Mouse (Mus musculus): Measurements from ENCODE around the gene Stx6.

Stx6 gene

DNA sequence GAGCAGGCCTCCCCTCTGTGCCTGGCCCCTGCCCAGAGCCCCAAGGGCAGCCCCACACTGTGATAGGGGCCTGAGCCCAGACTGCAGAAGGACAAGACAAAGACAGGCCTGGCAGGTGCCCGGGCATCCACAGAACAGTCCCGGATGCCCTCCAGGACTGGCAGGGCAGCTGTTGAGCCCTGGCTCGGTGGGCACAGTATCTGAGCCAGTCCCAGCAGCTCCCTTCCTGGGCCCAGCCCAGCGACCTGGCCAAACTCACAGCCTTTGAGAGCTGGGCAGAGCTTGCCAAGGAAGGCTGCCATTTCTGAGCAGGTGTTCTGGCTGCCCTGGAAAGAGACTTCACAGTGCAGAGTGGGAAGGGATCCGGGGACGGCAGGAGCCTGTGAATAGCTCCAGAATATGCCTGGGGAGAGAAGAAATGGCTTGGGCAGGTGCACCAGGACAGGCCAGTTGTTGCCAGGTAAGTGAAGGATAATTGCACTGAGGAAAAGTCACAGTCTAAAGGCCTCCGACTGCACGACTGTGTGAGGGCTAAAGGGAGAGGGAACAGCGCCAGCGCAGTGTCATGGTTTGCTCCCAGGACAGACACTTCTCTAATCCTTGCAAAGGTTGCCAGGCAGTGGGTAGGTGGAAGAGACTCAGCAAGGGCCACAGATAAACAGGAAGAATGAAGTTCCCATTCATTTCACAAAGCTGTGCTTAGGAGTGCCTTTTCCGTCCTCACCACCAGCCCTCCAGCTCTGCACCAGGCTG is 51.7 kb downstream of the Stx6 start:
- peak in 1 of 2 experiments; percentile 37 for DNase-seq

DNA sequence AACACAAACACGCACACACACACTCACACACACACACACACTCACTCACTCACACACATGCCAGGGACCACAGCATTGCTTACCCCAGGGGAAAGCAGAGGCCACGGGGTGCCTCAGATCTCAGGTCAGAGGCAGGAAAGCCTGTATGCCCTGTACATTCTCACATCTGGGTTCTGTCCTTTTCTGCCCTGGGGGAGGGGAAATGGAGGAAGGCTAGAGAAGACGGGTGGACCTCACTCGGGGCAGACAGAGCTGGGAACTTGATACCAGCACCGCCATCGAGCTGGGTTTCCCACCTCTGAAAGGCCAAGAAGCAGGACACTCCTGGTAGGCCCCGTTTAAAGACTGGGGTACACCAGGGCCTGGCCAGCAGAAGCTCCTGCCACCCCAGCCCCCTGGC is 52.5 kb downstream of the Stx6 start:
- peak in 1 of 2 experiments; percentile 2 for DNase-seq

DNA sequence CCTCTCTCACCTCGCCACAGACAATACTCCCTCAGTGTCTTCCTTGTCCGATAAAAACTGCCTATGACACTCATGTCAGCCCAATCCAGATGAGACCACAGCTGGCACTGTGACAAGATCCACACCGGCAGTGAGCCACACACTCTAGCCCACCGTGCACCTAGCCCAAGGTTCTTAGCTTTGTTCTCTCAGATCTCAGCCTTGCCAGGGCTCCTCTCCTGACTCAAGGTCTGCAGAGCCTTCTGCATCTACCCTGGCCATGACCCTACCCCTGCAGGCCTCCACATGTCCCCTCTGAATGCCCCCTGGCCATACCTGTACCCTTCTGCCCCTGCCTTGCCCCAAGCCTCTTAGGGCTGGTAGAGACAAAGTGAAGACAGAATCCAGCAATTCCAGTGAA is 53.6 kb downstream of the Stx6 start:
- peak in 1 of 2 experiments; percentile 1 for DNase-seq

DNA sequence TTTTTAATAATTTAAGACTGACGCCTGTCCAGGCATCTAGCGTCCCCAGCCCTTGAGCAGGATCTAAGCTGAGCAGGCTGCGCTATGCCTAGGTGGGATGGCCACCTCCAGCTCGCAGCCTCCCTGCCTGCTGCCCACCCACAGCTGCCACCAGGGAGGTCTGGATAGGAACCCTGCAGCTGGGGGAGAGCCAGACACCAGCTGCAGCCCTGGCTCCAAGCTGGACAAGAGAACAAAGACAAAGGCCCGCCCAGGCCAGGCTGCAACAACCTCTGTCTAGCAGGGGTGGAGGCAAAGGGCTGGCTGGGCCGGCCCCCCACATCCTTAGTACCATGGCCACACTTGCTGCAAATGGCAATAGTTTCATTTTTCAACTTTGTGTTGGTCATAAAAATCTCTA is 54.0 kb downstream of the Stx6 start:
- DNase-seq, result peak in 1 of 2 experiments; percentile 17

DNA sequence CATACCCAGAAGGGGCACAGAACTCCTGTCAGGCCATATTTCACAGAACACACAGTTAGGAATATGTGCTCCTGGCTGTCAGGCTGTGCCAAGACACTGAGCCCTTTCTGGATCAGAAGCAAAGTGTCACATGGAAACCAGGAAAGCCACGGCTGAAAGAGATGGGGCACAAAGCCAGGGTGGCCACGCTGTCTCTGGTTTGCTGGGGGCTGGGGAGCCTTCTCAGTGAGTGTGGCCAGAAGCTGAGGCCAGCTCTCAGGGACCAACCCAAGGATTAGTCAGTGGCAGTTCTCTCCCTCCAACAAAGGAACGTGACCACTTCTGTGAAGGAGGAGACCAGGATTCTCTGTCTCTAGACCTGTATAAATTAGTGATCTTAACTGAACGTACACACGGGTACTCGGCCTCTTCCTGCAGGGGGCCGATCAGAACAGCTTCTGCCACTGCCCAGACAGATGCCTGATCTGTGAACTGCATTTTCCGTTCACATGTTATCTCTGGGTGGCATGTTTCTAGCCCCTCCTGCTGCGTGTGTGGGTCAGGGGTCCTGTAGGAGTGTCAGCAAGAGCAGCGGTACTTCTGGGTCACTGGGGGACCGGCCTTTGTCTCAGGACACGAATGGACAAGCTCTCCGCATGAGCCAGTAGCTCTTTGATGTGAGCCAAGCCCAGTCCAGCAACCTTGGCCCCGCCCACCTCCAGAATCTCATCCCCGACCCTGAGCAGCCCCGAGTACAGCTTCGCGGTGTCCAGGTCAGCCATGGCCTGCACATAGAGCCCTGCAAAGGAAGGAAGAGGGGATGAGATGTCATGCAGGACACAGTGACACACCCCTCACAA is 54.6 kb downstream of the Stx6 start:
- DNase-seq, result peak in 1 of 2 experiments; percentile 10

DNA sequence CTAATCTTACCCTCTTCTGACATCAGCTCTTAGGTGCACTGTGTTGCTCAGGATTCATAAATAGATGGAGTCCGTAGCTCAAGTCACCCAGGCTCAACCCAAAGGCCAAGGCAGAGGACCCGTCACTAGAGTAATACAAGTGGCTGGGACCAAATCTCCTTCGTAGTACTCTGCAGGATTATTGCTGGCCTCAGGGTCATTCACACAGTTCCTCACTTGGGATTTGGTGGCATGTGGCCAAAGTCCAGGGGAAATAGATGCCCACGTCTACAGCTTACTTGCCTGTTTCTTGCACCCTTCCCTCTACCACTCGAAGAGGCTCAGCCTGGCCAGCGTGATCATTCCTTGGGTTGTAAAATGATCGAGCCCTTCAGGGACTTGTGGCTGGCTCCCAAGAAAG is 55.4 kb downstream of the Stx6 start:
- peak; percentile 18 to 41 for DNase-seq

DNA sequence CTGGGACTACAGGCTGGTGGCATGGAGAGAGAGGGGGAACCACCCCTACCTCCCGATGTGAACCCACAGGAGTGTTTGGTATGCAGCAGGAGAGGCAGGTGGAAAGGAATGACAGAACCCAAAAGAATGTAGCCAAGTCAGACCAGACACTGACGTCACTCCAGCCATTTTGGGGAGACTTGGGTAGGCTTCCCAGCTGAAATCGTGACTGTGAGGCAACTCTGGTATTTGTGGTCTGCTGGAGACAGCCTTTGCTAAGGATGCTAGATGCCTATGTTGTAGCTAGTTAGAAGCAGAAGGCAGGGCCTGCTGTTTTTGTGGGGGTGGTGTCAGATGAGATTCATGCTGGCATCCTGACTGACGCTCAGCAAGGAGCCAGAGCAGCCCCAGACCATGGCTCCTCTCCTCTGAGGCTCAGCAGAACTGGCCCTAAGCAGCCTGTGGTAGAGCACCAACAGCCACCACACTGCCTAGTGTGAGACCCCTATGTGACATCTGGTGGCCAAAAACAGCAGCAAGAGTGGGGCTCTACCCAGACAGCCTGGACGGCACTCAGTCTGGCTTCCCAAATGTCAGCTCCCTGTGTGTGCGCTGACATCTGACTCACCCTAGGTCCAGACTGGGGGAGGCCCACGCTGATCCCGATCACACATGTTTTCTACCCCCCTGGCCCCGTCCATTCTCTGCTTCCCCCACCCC is 56.7 kb downstream of the Stx6 start:
- peak in 1 of 2 experiments; percentile 18 for DNase-seq

DNA sequence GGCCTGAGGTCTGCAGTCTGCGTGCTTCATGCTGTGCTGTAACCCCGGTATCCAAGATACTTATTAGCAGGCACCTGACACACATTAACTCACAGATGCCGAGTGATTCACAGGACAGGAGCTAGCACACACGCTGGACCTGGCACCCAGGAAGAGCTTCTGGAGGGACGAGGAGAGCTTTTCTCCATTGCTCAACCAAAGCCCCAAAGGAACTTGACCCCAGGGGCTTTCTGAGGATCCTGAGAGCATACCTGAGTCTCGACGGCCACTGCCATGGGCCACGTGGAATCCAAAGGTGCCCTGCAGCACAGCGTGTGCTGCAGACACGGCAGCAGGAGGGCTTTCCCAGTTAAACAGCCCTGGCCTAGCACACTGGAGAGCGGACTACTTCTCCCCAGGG is 57.8 kb downstream of the Stx6 start:
- DNase-seq, result peak; percentile 77 to 81

DNA sequence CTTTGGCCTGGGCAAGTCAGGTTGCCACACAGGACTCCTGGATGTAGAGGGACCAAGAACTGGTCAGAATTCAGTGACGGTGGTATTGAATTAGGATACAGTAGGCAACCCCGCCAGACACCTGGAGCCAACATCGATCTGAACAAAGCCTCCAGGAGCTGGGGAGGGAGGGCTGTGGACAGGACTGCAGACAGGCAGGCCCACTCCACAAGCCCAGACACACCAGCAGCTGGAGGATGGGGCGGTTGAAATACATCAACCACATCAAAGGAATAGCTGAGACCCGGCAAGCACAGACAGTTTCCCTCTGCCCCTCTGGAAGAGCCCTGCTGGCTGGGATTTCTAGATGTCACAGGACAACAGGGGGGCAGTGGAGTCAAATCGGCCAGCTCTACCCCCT is 58.3 kb downstream of the Stx6 start:
- no peak for DNase-seq

DNA sequence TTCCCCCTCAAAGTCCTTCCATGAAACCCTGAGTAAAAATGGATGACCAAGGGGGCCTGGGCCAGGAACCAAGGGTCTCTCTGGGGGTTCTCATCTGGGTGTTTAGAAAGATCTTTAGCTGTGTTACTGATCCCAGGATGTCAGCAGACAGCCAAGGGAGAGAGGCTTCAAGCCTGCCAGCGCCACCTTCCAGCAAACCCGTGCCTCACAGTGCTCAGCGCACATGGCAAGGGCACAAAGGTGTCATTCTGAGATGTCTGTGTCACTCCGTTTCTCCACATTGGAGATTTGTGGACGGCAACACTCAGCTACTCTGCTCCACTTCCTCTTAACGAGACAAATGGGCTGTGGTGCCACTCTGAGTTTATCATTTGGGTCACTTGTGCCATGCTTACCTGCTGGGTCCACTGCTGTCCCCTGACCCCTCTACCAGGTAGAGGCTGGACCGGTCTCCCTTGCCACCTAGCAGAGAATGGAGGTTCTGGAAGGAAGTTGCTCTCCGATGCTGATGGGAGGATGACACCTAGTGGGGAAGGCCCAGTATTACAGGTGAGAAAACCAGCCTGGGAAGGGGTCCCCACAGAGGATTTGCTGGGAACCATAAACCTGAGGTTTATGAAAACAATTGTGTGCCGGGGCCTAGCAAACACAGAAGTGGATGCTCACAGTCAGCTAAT is 59.5 kb downstream of the Stx6 start:
- peak in 1 of 2 experiments; percentile 50 for DNase-seq

DNA sequence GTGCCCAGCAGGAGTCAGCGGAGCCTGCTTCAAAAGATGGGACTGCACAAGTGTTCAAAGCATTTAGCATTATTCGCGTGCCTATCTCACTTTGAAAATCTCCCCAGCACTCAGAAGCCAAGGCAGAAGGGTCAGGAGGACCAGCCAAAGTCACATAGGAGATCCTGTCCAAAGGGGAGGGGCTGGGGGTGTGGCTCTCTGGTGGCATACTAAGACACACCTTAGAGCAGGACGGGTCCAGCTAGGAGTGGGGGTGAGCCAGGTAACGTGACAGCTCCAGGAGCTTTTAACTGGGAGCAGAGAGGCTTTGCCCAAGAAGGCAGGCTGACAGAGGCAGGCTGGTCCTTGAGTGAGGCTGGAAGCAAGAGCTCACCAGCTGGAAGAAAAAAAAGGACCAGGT is 60.4 kb downstream of the Stx6 start:
- peak; percentile 57 to 61 for DNase-seq

DNA sequence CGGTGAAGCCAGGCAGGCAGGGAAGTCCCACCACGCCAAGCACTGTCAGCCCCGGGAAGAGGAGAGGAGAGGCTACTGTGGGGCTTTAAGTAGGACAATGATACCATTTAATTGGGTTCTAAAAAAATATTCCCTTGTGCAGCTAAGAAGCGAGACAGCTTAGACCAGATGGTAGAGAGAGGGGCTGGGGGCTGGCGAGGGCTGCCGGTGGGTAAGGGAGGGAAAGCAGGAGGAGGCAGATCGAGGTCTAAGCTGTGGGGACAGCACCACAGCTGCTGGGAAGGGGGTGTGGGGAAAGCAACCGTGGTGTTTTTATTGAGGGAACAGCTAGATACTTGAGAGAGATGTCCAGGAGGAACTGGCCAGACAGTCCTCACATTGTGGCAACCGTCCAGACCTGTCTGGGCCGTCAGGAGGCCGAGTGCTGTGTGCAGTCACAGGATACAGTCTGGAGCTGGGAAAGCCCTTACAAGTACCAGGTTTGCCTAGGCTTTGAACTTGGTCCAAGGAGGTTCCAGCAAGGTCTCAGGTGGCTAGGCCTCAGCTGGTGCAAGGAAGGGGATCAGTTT is 63.7 kb downstream of the Stx6 start:
- DNase-seq, result no peak

DNA sequence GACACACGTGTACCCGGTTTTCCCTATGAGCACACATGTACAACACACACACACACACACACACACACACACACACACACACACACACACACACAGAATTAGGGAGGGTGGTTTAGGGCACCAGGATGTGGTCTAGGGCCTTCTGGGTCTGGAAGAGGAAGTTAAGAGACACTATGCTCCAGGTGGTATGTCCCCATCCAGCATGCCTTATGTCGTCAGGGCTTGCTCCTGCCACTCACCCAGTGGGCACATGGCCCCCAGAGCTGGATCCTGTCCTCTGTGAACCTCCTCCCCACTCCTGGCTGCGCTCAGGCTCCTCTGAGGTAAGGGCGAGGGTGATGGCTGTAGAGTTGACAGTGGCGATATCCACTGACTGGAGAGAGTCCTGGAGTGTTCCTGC is 64.5 kb downstream of the Stx6 start:
- DNase-seq, result no peak

DNA sequence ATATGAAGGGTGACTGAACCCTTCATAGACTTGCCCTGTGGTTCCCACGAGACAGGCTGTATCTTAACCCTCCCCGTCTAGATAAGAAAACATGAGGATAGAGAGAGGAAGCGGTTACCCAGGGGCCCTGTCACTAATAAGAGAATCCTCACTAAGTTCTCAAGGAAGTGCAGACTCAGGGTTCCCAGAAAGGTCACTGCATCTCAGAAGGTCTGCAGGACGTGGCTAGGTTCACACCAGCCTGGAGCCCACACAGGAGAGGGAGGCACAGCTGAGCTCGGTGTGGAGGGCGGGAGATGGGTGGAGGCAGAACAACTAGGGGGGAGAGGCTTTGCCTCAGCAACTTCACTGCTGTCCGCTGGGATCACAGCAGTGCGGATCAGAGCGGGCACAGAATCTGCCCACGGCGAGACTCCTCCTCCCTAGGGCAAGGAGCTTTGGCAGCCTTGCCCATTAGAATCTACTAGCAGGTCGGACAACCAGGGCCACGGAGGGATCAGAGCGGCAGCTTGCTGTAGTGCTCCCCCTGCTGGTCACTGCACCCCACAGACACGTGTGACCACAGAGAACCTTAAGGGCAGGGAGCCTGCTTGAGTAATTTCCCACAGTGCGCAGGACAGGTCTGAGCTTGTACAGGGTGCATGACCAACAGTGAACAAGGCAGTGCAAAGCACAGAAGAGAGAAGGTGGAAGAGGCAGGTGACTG is 65.5 kb downstream of the Stx6 start:
- DNase-seq, result peak; percentile 88 to 91

DNA sequence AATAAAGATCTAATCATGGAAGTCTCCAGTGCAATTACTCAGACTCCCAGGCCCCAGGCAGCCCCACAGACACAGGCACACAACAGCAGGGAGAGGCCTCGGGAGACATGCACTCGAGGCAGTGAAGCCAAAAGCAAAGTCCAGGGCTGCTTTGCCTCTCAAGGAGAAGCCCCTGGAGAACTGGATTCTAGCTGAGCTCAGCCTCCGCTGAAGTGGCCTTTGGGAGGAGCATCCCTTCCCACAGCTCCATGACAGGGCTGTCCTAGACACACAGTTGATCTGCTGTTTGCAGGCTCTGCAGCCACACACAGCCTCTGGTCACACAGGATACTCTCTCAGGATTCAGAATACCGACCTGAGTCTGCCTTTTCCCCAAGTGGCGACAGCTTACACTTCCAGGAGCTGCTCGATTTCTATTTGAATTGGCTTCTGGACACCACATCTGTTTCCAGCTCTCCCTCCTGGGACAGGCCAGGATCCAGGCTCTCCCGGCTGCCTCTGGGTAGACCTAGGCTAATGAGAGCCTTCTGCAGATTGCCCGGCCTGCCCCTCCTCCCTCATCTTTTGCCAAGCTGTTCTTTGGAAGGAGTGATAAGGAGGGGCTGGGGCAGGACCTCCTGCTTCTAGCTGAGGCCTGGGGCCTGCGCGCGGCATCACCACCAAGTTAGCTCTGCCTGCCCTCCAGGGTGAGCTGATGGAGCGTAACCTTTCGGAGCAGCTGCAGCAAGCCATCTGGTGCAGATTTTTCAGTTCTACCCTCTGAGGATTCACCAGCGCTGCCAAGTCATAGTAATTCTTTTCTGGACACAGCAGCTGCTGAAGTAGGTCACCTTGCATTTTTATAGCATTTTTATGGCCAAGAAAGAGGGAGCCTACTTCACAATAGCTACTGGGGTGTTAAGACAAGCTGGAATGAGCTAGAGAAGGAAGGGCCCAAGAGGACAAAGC is 71.2 kb downstream of the Stx6 start:
- no peak for DNase-seq

DNA sequence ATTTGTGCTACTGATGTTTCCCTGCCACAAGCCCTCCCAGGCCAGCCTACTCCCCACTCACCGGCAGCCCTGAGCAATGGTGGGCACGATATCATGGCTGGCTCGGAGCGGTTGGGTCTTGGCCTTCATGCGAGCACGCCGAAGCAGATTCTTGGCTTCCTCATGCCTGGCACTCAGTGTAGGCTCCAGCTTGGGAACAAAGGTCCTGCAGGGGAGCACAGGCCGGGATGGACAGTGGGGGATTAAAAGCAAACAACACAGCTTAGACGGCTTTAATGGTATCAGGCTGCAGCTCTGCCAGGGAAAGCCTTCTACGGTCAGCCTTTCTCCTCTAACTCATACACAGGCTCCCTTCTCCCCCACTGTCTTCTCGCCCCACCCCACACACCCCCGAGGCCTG is 73.9 kb downstream of the Stx6 start:
- peak; percentile 62 to 64 for DNase-seq

DNA sequence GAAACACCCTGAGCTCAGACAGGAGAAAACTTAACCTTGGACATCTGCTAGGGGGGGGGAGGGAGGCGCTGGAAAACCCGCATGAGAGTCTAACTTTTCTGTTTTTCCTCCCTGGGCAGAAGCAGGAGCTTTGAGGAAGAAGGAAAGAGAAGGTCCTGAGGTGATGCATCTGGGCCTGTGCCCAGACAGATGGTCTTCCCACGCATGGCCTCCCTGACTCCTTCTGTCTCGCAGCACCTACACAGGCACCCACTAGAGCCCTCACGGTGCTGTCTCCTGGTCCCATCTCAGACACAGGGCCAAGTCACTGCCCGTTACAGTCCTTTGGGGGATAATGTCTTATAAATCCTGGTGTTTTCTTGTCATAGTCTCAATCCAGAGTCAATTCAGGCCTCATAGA is 74.3 kb downstream of the Stx6 start:
- DNase-seq, result no peak

DNA sequence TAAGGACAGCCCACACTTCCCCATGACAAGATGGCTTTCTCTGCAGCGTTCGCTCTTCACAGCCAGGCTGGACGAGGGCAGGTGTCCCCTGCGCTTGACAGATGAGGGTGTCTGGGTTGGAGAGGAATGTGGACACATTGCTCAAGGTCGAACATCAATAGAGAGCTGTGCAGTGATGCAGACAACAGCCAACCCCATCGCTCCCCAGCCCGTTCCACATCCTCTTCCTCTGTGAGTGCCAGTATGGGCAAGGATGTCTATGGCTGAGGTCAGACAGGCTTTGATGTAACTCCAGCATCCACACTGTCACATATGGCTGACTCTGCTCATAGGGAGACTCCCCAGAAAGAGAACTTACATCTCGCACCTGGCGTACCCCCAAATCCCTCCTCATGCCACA is 74.9 kb downstream of the Stx6 start:
- DNase-seq, result no peak

DNA sequence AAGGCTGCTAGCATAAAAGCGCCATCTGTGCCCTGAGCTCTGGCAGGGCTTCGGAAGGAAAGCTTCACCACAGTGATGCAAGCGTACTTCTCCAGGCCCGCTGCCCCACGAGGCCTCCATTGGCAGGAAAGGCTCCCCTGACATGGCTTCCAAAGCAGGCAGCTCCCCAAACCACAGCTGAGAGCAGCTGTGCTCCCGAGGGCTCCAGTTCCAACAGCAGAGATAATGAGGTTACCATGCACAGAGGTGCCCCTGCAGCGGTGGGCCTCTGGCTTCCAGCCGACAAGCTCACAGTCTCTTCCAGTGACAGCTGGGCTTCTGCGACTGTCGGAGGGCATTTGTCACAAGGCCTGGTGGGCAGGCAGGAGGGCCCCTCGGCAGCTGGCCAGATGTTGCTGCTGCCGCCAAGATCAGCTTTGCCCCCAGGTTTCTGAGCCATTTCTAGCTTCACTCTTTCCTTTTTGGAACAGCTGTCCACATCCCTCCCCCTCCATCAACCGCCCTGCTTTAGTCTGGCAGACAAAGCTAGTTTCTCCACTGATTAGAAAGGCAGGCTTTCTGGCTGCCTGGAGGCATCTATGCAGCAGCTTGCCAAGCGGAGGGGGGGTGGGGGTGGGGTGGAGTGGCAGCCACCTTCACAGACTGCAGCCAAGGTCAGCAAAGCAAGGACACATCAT is 75.6 kb downstream of the Stx6 start:
- DNase-seq, result peak; percentile 63 to 80

DNA sequence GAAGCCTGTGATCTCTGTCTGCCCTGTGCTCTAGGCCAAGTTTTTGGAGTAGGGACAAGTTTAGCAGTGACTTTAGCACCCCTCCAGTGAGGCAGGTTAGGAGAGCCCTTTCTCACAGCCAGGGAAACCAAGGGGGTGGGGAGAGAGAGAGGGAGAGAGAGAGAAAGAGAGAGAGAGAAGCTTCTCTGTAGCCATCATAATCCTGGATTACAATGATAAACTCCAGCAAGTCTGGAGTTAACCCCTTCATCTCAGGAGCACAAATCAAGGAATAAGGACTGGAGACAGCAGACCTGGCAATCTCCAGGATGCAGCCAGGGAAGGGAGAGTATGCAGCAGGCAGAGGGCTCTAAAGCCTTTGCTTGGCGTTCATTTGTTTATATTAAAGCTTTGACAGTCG is 77.1 kb downstream of the Stx6 start:
- no peak for DNase-seq

Measured in kidney, adult 8-10 months (tissue).